Comparison of ENCODE assay signal across 19 mouse cellular contexts in genomic region chr2:61810751-61811150, GRCm38 (mm10). TPM values are rescaled to one million over a fixed set of nuclear protein-coding genes. Genes with fewer than 3 reads are reported as not detected.
DNase-seq lines count a peak whose midpoint lies in the region; ATAC-seq and TF ChIP-seq lines count a peak whose summit lies in the region.
"Had no signal": no experiment of that assay in that cellular context is flagged by ENCODE, and none has a peak within 500 bp of the region (broad histone marks: within the 10 kb centered on the region; RNA-seq: fewer than 3 reads in every experiment).

No protein-coding gene starts in this region.

- no peaks in the 10 kb centered on the region for H3K36me3 ChIP-seq in hindbrain, embryonic 13.5 days
- H3K36me3 ChIP-seq in hindbrain, embryonic 14.5 days (replicated peaks; ENCODE audit: control insufficient read depth, insufficient read depth) = no peaks in the 10 kb centered on the region
- no peaks in the 10 kb centered on the region for H3K36me3 ChIP-seq in forebrain, embryonic 10.5 days (replicated peaks)
- H3K36me3 ChIP-seq in forebrain, embryonic 16.5 days (ENCODE audit: control insufficient read depth, insufficient read depth) = no peaks in the 10 kb centered on the region
- H3K36me3 ChIP-seq: liver, embryonic 13.5 days; neural tube, embryonic 15.5 days had no signal

- 16% methylated on average over 4 of the region's 4 CpGs for WGBS in hindbrain, embryonic 13.5 days
- 18% methylated on average over 4 of the region's 4 CpGs for WGBS in hindbrain, embryonic 14.5 days
- WGBS in forebrain, embryonic 10.5 days = 7% methylated on average over 4 of the region's 4 CpGs
- WGBS in forebrain, embryonic 16.5 days = 42% methylated on average over 4 of the region's 4 CpGs

- no peaks in the 10 kb centered on the region for H3K9me3 ChIP-seq in hindbrain, embryonic 13.5 days
- H3K9me3 ChIP-seq in hindbrain, embryonic 14.5 days (ENCODE audit: control insufficient read depth, low read length) = 0 out of 2 replicates have a peak, but pooled peaks cover 7% of the 10 kb centered on the region
- no peaks in the 10 kb centered on the region for H3K9me3 ChIP-seq in forebrain, embryonic 10.5 days
- 0 out of 2 replicates have a peak, but pooled peaks cover 2% of the 10 kb centered on the region for H3K9me3 ChIP-seq in forebrain, embryonic 16.5 days (ENCODE audit: control insufficient read depth, low read length)
- H3K9me3 ChIP-seq: liver, embryonic 13.5 days; neural tube, embryonic 15.5 days had no signal

- ATAC-seq in hindbrain, embryonic 13.5 days (ENCODE audit: low FRiP score) = no peak
- ATAC-seq in hindbrain, embryonic 14.5 days (ENCODE audit: low FRiP score) = no peak
- ATAC-seq in forebrain, embryonic 16.5 days = no peak
- ATAC-seq: activated CD4-positive, CD25-positive, alpha-beta regulatory T cell, adult 4 months; inflammation-experienced regulatory T-cells, adult 6 months had no signal

- DNase-seq in hindbrain, embryonic 14.5 days (ENCODE audit: low spot score) = no peak
- peak; percentile 36 for DNase-seq in brain, embryonic 14.5 days (ENCODE audit: low read depth)
- DNase-seq in forebrain, embryonic 10.5 days (ENCODE audit: extremely low spot score, low spot score) = no peak
- DNase-seq in thymus, adult 18-20 months = no peak
- no peak for DNase-seq in right cerebral cortex, adult 2 months (ENCODE audit: low spot score in 2 of 2)
- DNase-seq: adrenal gland, postnatal 10 days; cerebellum, adult 8-10 months; kidney, adult 2 months; kidney, postnatal 14 days; liver, embryonic 13.5 days; thymus, adult 2 months had no signal

- peaks cover 91% of the 10 kb centered on the region for H3K27me3 ChIP-seq in hindbrain, embryonic 13.5 days
- H3K27me3 ChIP-seq in hindbrain, embryonic 14.5 days (ENCODE audit: control insufficient read depth, insufficient read depth, low read length) = peaks cover 85% of the 10 kb centered on the region
- peaks cover 100% of the 10 kb centered on the region for H3K27me3 ChIP-seq in forebrain, embryonic 10.5 days (ENCODE audit: poor library complexity, severe bottlenecking)
- H3K27me3 ChIP-seq in forebrain, embryonic 16.5 days (replicated peaks; ENCODE audit: control insufficient read depth, insufficient read depth, low read length) = peaks cover 11% of the 10 kb centered on the region

- no peak overlapping the region for H3K4me2 ChIP-seq in hindbrain, embryonic 13.5 days
- no peak overlapping the region for H3K4me2 ChIP-seq in hindbrain, embryonic 14.5 days (replicated peaks)
- H3K4me2 ChIP-seq in forebrain, embryonic 16.5 days (ENCODE audit: low read length) = peak overlapping the region; percentile 67

- 0 out of 2 replicates have a peak overlapping the region, but pooled peaks have one; percentile 47 for H3K4me3 ChIP-seq in hindbrain, embryonic 13.5 days
- H3K4me3 ChIP-seq in hindbrain, embryonic 14.5 days (replicated peaks; ENCODE audit: low read length) = no peak overlapping the region
- peak overlapping the region; percentile 58; the same call in 1 of the 2 replicates for H3K4me3 ChIP-seq in forebrain, embryonic 10.5 days
- H3K4me3 ChIP-seq in forebrain, embryonic 16.5 days (replicated peaks; ENCODE audit: low read length) = peak overlapping the region; percentile 43

- no peak for TF ChIP-seq POLR2A in brain, embryonic 14.5 days (IDR thresholded peaks at IDR 0.05; ENCODE audit: borderline replicate concordance, extremely low read depth, insufficient read depth, insufficient read length, poor library complexity, severe bottlenecking)

- H3K9ac ChIP-seq in hindbrain, embryonic 13.5 days = no peak overlapping the region
- H3K9ac ChIP-seq in hindbrain, embryonic 14.5 days = no peak overlapping the region
- peak overlapping the region; percentile 68 for H3K9ac ChIP-seq in forebrain, embryonic 16.5 days (replicated peaks; ENCODE audit: low read depth, low read length)
- H3K9ac ChIP-seq: liver, embryonic 13.5 days had no signal

- H3K27ac ChIP-seq in hindbrain, embryonic 13.5 days = no peak overlapping the region
- H3K27ac ChIP-seq in hindbrain, embryonic 14.5 days = no peak overlapping the region
- H3K27ac ChIP-seq in forebrain, embryonic 10.5 days = no peak overlapping the region
- peak overlapping the region; percentile 74 for H3K27ac ChIP-seq in forebrain, embryonic 16.5 days (ENCODE audit: low read length)
- H3K27ac ChIP-seq: liver, embryonic 13.5 days; neural tube, embryonic 15.5 days had no signal

- peaks cover 22% of the 10 kb centered on the region for H3K4me1 ChIP-seq in hindbrain, embryonic 13.5 days (replicated peaks)
- H3K4me1 ChIP-seq in hindbrain, embryonic 14.5 days (replicated peaks; ENCODE audit: control insufficient read depth, insufficient read depth, low read length) = peaks cover 14% of the 10 kb centered on the region; the same call in 1 of the 2 replicates
- peaks cover 37% of the 10 kb centered on the region for H3K4me1 ChIP-seq in forebrain, embryonic 10.5 days
- peaks cover 14% of the 10 kb centered on the region for H3K4me1 ChIP-seq in forebrain, embryonic 16.5 days (replicated peaks; ENCODE audit: control insufficient read depth, insufficient read depth, low read length)

- no peak for TF ChIP-seq CTCF in brain, embryonic 14.5 days (IDR thresholded peaks at IDR 0.05; ENCODE audit: borderline replicate concordance, extremely low read depth, insufficient read depth, insufficient read length)

RNA-seq across cellular contexts. Expression of gene Tbr1, which starts 8.0 kb away (rescaled TPM):
- polyA plus RNA-seq in hindbrain, embryonic 13.5 days (2015; fragmentation: Nextera tagmentation; extraction: Ambion mirVana) = 0.60 and 0.83 TPM in 2 replicates
- polyA plus RNA-seq in hindbrain, embryonic 14.5 days (2014; fragmentation: Nextera tagmentation; extraction: Ambion mirVana) = 0.24 and 0.56 TPM in 2 replicates
- 33.8 and 60.1 TPM in 2 replicates for polyA plus RNA-seq in brain, embryonic 14.5 days (2012; rRNA removed)
- polyA plus RNA-seq in forebrain, embryonic 10.5 days (2016; fragmentation: Nextera tagmentation; extraction: Ambion mirVana) = 2.4 and 5.0 TPM in 2 replicates
- polyA plus RNA-seq in forebrain, embryonic 16.5 days (2015; fragmentation: Nextera tagmentation; extraction: Ambion mirVana) = 42.2 and 49.9 TPM in 2 replicates
- polyA plus RNA-seq: activated CD4-positive, CD25-positive, alpha-beta regulatory T cell, adult 4 months; hindbrain, embryonic 11.5 days; inflammation-experienced regulatory T-cells, adult 6 months; liver, embryonic 13.5 days; small intestine, adult 2 months; stomach, embryonic 16.5 days had no signal
